Mouse (Mus musculus) liver, postnatal 0 days (tissue): ENCODE measurements around the gene Mapk10.

Source experiments
- CTCF ChIP-seq: sonication (generic); IDR thresholded peaks from 2 replicates; pipeline ENCODE4 v1.5.1; 2016; ENCODE audit warnings: antibody characterized with exemption, low read depth
- EP300 ChIP-seq: IDR thresholded peaks from 2 replicates; pipeline ENCODE4 v1.6.1; 2016; ENCODE audit warnings: antibody characterized with exemption, low read depth, mild to moderate bottlenecking

GRCm38 (mm10) chr5:103115571-103115970, 95.6 kb downstream of the Mapk10 start:
- TF ChIP-seq CTCF (no peak), EP300 (no peak)
